Mouse (Mus musculus): ENCODE data around the gene Hmg20b.

DNA sequence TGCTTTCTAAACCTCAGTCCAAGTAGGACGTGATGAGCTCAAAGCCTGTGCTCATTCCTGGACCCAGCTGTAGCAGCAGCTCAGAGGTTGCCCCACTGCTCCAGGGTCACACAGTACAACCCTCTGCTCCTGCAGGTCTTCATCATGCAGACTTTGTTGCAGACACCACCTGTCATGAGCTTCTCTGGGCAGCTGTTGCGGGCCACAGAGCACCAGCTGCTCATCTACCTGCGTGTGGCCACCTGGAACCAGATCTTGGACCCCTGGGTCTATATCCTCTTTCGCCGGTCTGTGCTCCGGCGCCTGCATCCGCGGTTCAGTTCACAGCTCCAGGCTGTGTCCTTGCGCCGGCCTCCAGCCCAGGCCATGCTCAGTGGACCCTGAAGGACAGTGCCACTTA is 16.0 kb downstream of the Hmg20b start:
- TF ChIP-seq CTCF (conservative IDR thresholded peaks at IDR 0.05 in 1 of 2, IDR thresholded peaks at IDR 0.05 in 1 of 2; ENCODE audit: low read depth in 2 of 2, low read length in 2 of 2) (no peak), POLR2A (IDR thresholded peaks at IDR 0.05; ENCODE audit: low read depth, low read length) (no peak), MXI1 (IDR thresholded peaks at IDR 0.05; ENCODE audit: low read depth, low read length) (no peak), EP300 (IDR thresholded peaks at IDR 0.05; ENCODE audit: low read length) (no peak), CHD1 (IDR thresholded peaks at IDR 0.05; ENCODE audit: low read depth, low read length) (no peak), IRF4 (IDR thresholded peaks at IDR 0.05; ENCODE audit: low read depth, low read length) (no peak), KAT2A (IDR thresholded peaks at IDR 0.05; ENCODE audit: insufficient replicate concordance, low read length) (no peak), MAX (IDR thresholded peaks at IDR 0.05; ENCODE audit: low read length) (no peak), TBP (conservative IDR thresholded peaks at IDR 0.05; ENCODE audit: low read depth, low read length) (no peak), CHD2 (IDR thresholded peaks at IDR 0.05; ENCODE audit: low read length) (no peak), ELF1 (IDR thresholded peaks at IDR 0.05; ENCODE audit: low read depth, low read length) (no peak), BHLHE40 (IDR thresholded peaks at IDR 0.05; ENCODE audit: low read depth, low read length) (no peak), POLR2AphosphoS2 (IDR thresholded peaks at IDR 0.05; ENCODE audit: low read depth, low read length) (no peak)
